Mouse (Mus musculus) hindbrain, embryonic 11.5 days (tissue): Measurements from ENCODE around the gene Cc2d1a. TPM values are rescaled to one million over a fixed set of nuclear protein-coding genes. Genes with fewer than 3 reads are reported as not detected.

ENCODE experiments used
- ATAC-seq: fragments of 200-750 bp; cut with Nextera tagmentation; 2 replicates; pipeline ENCODE4 v1.8.0; 2017; ENCODE audit warnings: mild to moderate bottlenecking, moderate TSS enrichment, moderate library complexity; ENCODE audit not compliant: low FRiP score
- DNase-seq: peaks from one replicate; pipeline ENCODE4 v3.0.0-alpha.2; 2015; ENCODE audit warnings: low spot score
- H3K27ac ChIP-seq: fragments of 300-500 bp; sonication (generic); 2 replicates; pipeline ENCODE4 v1.5.1; 2014; ENCODE audit warnings: mild to moderate bottlenecking, low read depth, low read length
- H3K27me3 ChIP-seq: fragments of 300-500 bp; sonication (generic); 2 replicates; pipeline ENCODE4 v1.6.1; 2014; ENCODE audit warnings: mild to moderate bottlenecking, low read length, moderate library complexity, mixed read lengths; ENCODE audit not compliant: control insufficient read depth, insufficient read depth
- H3K36me3 ChIP-seq: fragments of 300-500 bp; sonication (generic); 2 replicates; pipeline ENCODE4 v1.6.1; 2014; ENCODE audit warnings: mild to moderate bottlenecking, low read length, moderate library complexity, mixed read lengths; ENCODE audit not compliant: control insufficient read depth, insufficient read depth
- H3K4me1 ChIP-seq: fragments of 300-500 bp; sonication (generic); replicated peaks from 2 replicates; pipeline ENCODE4 v1.6.1; 2014; ENCODE audit warnings: low read length, mixed read lengths; ENCODE audit not compliant: control insufficient read depth, insufficient read depth
- H3K4me2 ChIP-seq: fragments of 300-500 bp; sonication (generic); replicated peaks from 2 replicates; pipeline ENCODE4 v1.6.1; 2014; ENCODE audit warnings: mild to moderate bottlenecking, low read depth, low read length
- H3K4me3 ChIP-seq: fragments of 300-500 bp; sonication (generic); 2 replicates; pipeline ENCODE4 v1.5.1; 2014; ENCODE audit warnings: low read depth, low read length
- H3K9ac ChIP-seq: fragments of 300-500 bp; sonication (generic); 2 replicates; pipeline ENCODE4 v1.6.1; 2014; ENCODE audit warnings: low read depth, low read length
- H3K9me3 ChIP-seq: fragments of 300-500 bp; sonication (generic); 2 replicates; pipeline ENCODE4 v1.6.1; 2016; ENCODE audit warnings: low read length; ENCODE audit not compliant: control insufficient read depth
- WGBS: fragments of 180-500 bp; shearing (Covaris S2); extraction: QIAGEN DNeasy Blood & Tissue Kit; methylation state at CpG from one replicate; pipeline ENCODE4 v1.1.7; 2014; 5-methylcytosine and 5-hydroxymethylcytosine counted together
- microRNA counts: library from miRNA; unstranded; fragments of <30 nt; microRNA quantifications from one replicate; lab custom pipeline; 2015
- polyA plus RNA-seq: library from polyadenylated mRNA; unstranded; fragments of >200 nt; fragmentation: Nextera tagmentation; extraction: Ambion mirVana; gene quantifications from 2 replicates; pipeline ENCODE4 v1.2.1, GENCODE M21; 2014

Gene Cc2d1a
- polyA plus RNA-seq, 1 experiment from 2014 or later, result 8.8 TPM

- no peak for DNase-seq
- H3K9me3 ChIP-seq, result no peaks in the 10 kb centered on the region
- no peak for ATAC-seq
- no peak overlapping the region for H3K4me2 ChIP-seq
- H3K4me3 ChIP-seq, result no peak overlapping the region
- H3K4me1 ChIP-seq, result peaks cover 3% of the 10 kb centered on the region; the same call in 1 of the 2 replicates
- no peak overlapping the region for H3K27ac ChIP-seq
- H3K36me3 ChIP-seq, result peaks cover 4% of the 10 kb centered on the region; the same call in 1 of the 2 replicates
- H3K9ac ChIP-seq, result no peak overlapping the region
- H3K27me3 ChIP-seq, result no peaks in the 10 kb centered on the region
- WGBS, result 96% methylated on average over 14 of the region's 14 CpGs
Observed at GRCm38 (mm10) chr8:84087821-84088220, 59.9 kb downstream of the Cc2d1a start.

- Histone ChIP-seq H3K9ac (no peak overlapping the region), H3K27ac (no peak overlapping the region), H3K9me3 (no peaks in the 10 kb centered on the region), H3K4me2 (no peak overlapping the region), H3K36me3 (0 out of 2 replicates have a peak, but pooled peaks cover 2% of the 10 kb centered on the region), H3K27me3 (no peaks in the 10 kb centered on the region), H3K4me1 (peaks cover 3% of the 10 kb centered on the region; the same call in 1 of the 2 replicates), H3K4me3 (no peak overlapping the region)
- 90% methylated on average over 7 of the region's 7 CpGs for WGBS
- ATAC-seq, result no peak
- DNase-seq, result no peak
Observed at GRCm38 (mm10) chr8:84087156-84087555, 60.6 kb downstream of the Cc2d1a start.

GRCm38 (mm10) chr8:84084341-84085115, 63.2 kb downstream of the Cc2d1a start:
- H3K9ac ChIP-seq, result no peak overlapping the region

GRCm38 (mm10) chr8:84083829-84084241, 63.9 kb downstream of the Cc2d1a start:
- Histone ChIP-seq H3K4me2 (no peak overlapping the region), H3K27me3 (no peaks in the 10 kb centered on the region), H3K4me1 (peaks cover 3% of the 10 kb centered on the region; the same call in 1 of the 2 replicates), H3K4me3 (no peak overlapping the region), H3K9ac (no peak overlapping the region), H3K9me3 (no peaks in the 10 kb centered on the region), H3K36me3 (0 out of 2 replicates have a peak, but pooled peaks cover 5% of the 10 kb centered on the region), H3K27ac (no peak overlapping the region)
- ATAC-seq (peak; percentile 70; the same call in 1 of the 2 replicates), DNase-seq (peak; percentile 49)
- 19% methylated on average over 8 of the region's 8 CpGs for WGBS

More at GRCm38 (mm10) chr8:84084341-84085115, 63.2 kb downstream of the Cc2d1a start:
- Histone ChIP-seq H3K27ac (no peak overlapping the region), H3K4me2 (peak overlapping the region; percentile 3; the same call in 1 of the 2 replicates), H3K27me3 (no peaks in the 10 kb centered on the region), H3K4me3 (no peak overlapping the region), H3K9me3 (no peaks in the 10 kb centered on the region), H3K4me1 (peaks cover 3% of the 10 kb centered on the region; the same call in 1 of the 2 replicates), H3K36me3 (0 out of 2 replicates have a peak, but pooled peaks cover 5% of the 10 kb centered on the region)
- DNase-seq (peak; percentile 16), ATAC-seq (no peak)
- 29% methylated on average over 40 of the region's 42 CpGs for WGBS

MicroRNA genes within 50 kb of the gene (microRNA counts, 519-probe panel; counts per million panel counts)
- microRNA mmu-miR-181c (lab: Ali Mortazavi, UCI), result 2,051 counts per million, percentile 4 among the panel's probes with 10 or more counts
- microRNA mmu-miR-709 (lab: Ali Mortazavi, UCI), result 3,774 counts per million, percentile 32 among the panel's probes with 10 or more counts

Other genes with a start within 250 kb of the Cc2d1a start
- 19.9 and 23.7 TPM in 2 replicates for gene Adgrl1, start 247.8 kb downstream of the Cc2d1a start, polyA plus RNA-seq
- 0.93 and 1.2 TPM in 2 replicates for gene Gm10644, start 192.7 kb downstream of the Cc2d1a start, polyA plus RNA-seq
- 79.5 and 80.6 TPM in 2 replicates for gene Asf1b, start 192.4 kb downstream of the Cc2d1a start, polyA plus RNA-seq
- 139 TPM in 2 replicates for gene Prkaca, start 174.9 kb downstream of the Cc2d1a start, polyA plus RNA-seq
- 15.1 and 17.0 TPM in 2 replicates for gene Samd1, start 150.3 kb downstream of the Cc2d1a start, polyA plus RNA-seq
- 0.80 and 0.93 TPM in 2 replicates for gene 1700067K01Rik, start 146.4 kb downstream of the Cc2d1a start, polyA plus RNA-seq
- 0.22 TPM in 1 of 2 replicates, not detected in the other for gene 2210011C24Rik, start 135.8 kb downstream of the Cc2d1a start, polyA plus RNA-seq
- 3.3 and 3.5 TPM in 2 replicates for gene Palm3, start 126.5 kb downstream of the Cc2d1a start, polyA plus RNA-seq
- gene Il27ra, start 105.3 kb downstream of the Cc2d1a start, polyA plus RNA-seq, result not detected in 2 replicates
- gene Rln3, start 102.9 kb downstream of the Cc2d1a start, polyA plus RNA-seq, result 0.48 TPM in 1 of 2 replicates, not detected in the other
- gene Gm10643, start 82.8 kb downstream of the Cc2d1a start, polyA plus RNA-seq, result 2.0 and 2.2 TPM in 2 replicates
- 5.5 and 8.8 TPM in 2 replicates for gene Rfx1, start 81.1 kb downstream of the Cc2d1a start, polyA plus RNA-seq
- gene Dcaf15, start 43.2 kb downstream of the Cc2d1a start, polyA plus RNA-seq, result 12.5 and 12.8 TPM in 2 replicates
- 0.17 and 0.23 TPM in 2 replicates for gene Podnl1, start 21.9 kb downstream of the Cc2d1a start, polyA plus RNA-seq
- gene 4930432K21Rik, start 89 bp upstream of the Cc2d1a start, polyA plus RNA-seq, result 0.57 and 0.88 TPM in 2 replicates
- gene Nanos3, start 37.3 kb upstream of the Cc2d1a start, polyA plus RNA-seq, result 4.5 and 5.6 TPM in 2 replicates
- gene Zswim4, start 89.1 kb upstream of the Cc2d1a start, polyA plus RNA-seq, result 22.5 and 26.1 TPM in 2 replicates
- 298 and 313 TPM in 2 replicates for gene D8Ertd738e, start 101.8 kb upstream of the Cc2d1a start, polyA plus RNA-seq
- gene Mri1, start 109.4 kb upstream of the Cc2d1a start, polyA plus RNA-seq, result 49.8 and 51.2 TPM in 2 replicates
- 21.3 and 27.4 TPM in 2 replicates for gene Ccdc130, start 122.4 kb upstream of the Cc2d1a start, polyA plus RNA-seq
- gene Cacna1a, start 240.5 kb upstream of the Cc2d1a start, polyA plus RNA-seq, result 5.2 and 10.4 TPM in 2 replicates